Mouse (Mus musculus): Measurements from ENCODE around the gene Dtnb.

Dtnb gene

GRCm38 (mm10) chr12:3732623-3733265, 160.6 kb downstream of the Dtnb start:
- DNase-seq (ENCODE audit: extremely low read depth, low read depth), result no peak

- DNase-seq (ENCODE audit: extremely low read depth, low read depth), result no peak
Observed at GRCm38 (mm10) chr12:3733328-3733727, 161.1 kb downstream of the Dtnb start.

- DNase-seq (ENCODE audit: extremely low read depth, low read depth), result no peak
Observed at GRCm38 (mm10) chr12:3737009-3737408, 164.8 kb downstream of the Dtnb start.

- DNase-seq (ENCODE audit: extremely low read depth, low read depth), result no peak
Observed at GRCm38 (mm10) chr12:3738741-3739529, 166.8 kb downstream of the Dtnb start.

- DNase-seq (ENCODE audit: extremely low read depth, low read depth), result no peak
Observed at GRCm38 (mm10) chr12:3739749-3740704, 167.8 kb downstream of the Dtnb start.

- no peak for DNase-seq (ENCODE audit: extremely low read depth, low read depth)
Observed at GRCm38 (mm10) chr12:3740705-3741081, 168.5 kb downstream of the Dtnb start.

- no peak for DNase-seq (ENCODE audit: extremely low read depth, low read depth)
Observed at GRCm38 (mm10) chr12:3745432-3746105, 173.4 kb downstream of the Dtnb start.

GRCm38 (mm10) chr12:3746369-3746768, 174.2 kb downstream of the Dtnb start:
- DNase-seq (ENCODE audit: extremely low read depth, low read depth), result no peak

- DNase-seq (ENCODE audit: extremely low read depth, low read depth), result no peak
Observed at GRCm38 (mm10) chr12:3747583-3747982, 175.4 kb downstream of the Dtnb start.

GRCm38 (mm10) chr12:3755522-3755921, 183.3 kb downstream of the Dtnb start:
- no peak for DNase-seq (ENCODE audit: extremely low read depth, low read depth)

- no peak for DNase-seq (ENCODE audit: extremely low read depth, low read depth)
Observed at GRCm38 (mm10) chr12:3756216-3756615, 184.0 kb downstream of the Dtnb start.

- no peak for DNase-seq (ENCODE audit: extremely low read depth, low read depth)
Observed at GRCm38 (mm10) chr12:3758127-3758526, 185.9 kb downstream of the Dtnb start.

- peak; percentile 71 for DNase-seq (ENCODE audit: extremely low read depth, low read depth)
Observed at GRCm38 (mm10) chr12:3759419-3759818, 187.2 kb downstream of the Dtnb start.

GRCm38 (mm10) chr12:3760876-3761590, 188.9 kb downstream of the Dtnb start:
- DNase-seq (ENCODE audit: extremely low read depth, low read depth), result no peak

GRCm38 (mm10) chr12:3761591-3762295, 189.6 kb downstream of the Dtnb start:
- DNase-seq (ENCODE audit: extremely low read depth, low read depth), result no peak

GRCm38 (mm10) chr12:3764191-3764804, 192.1 kb downstream of the Dtnb start:
- no peak for DNase-seq (ENCODE audit: extremely low read depth, low read depth)

GRCm38 (mm10) chr12:3767360-3767759, 195.2 kb downstream of the Dtnb start:
- DNase-seq (ENCODE audit: extremely low read depth, low read depth), result no peak

- no peak for DNase-seq (ENCODE audit: extremely low read depth, low read depth)
Observed at GRCm38 (mm10) chr12:3768391-3768790, 196.2 kb downstream of the Dtnb start.

- no peak for DNase-seq (ENCODE audit: extremely low read depth, low read depth)
Observed at GRCm38 (mm10) chr12:3770546-3770945, 198.4 kb downstream of the Dtnb start.
